Mouse (Mus musculus): ENCODE measurements around the gene Vamp3.

- no peak for TF ChIP-seq CTCF (IDR thresholded peaks at IDR 0.05; ENCODE audit: borderline replicate concordance, extremely low read depth, insufficient read depth, insufficient read length)
- TF ChIP-seq POLR2A (IDR thresholded peaks at IDR 0.05; ENCODE audit: borderline replicate concordance, extremely low read depth, insufficient read depth, insufficient read length, poor library complexity, severe bottlenecking), result no peak
These were observed 48.1 kb upstream of the Vamp3 start for GRCm38 (mm10) chr4:151105886-151106285.

Data from brain, embryonic 14.5 days (tissue).